Mouse (Mus musculus): ENCODE measurements around the gene Pgls.

DNA sequence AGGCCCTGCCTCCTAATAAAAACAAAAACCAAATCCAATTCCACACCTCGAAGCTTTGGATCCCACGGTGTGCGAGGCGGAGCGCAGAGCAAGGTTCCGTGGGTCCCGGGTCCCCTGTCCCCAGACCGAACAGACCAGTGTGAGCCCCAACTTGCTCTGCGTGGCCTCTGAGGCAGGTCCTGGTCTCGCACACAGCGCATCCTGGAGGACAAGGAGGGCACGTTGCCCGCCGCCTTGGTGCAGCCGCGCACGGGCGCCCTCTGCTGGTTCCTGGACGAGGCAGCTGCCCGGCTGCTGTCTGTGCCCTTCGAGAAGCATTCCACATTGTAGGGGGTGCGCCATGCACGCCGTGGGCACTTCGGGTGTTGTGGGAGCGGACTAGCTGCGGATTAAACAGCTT, 3.9 kb downstream of the Pgls start:
- TF ChIP-seq POLR2A (IDR thresholded peaks at IDR 0.05; ENCODE audit: insufficient read depth, low read depth, low read length) (no peak), CTCF (IDR thresholded peaks at IDR 0.05) (0 out of 2 replicates have a peak, but pooled peaks have one; percentile 100)

All from heart, adult 2 months (tissue).